Comparison of ENCODE assay signal across 27 mouse cellular contexts in genomic region chr1:127415896-127416295, GRCm38 (mm10).
"Had no signal": no experiment of that assay in that cellular context is flagged by ENCODE, and none has a peak within 500 bp of the region (broad histone marks: within the 10 kb centered on the region; RNA-seq: fewer than 3 reads in every experiment).

No protein-coding gene starts in this region.

- ATAC-seq: forebrain, embryonic 16.5 days; hindbrain, embryonic 16.5 days; inflammation-experienced regulatory T-cells, adult 6 months; intestine, embryonic 15.5 days; intestine, postnatal 0 days; liver, postnatal 0 days had no signal

- H3K4me2 ChIP-seq: hindbrain, embryonic 12.5 days; hindbrain, embryonic 14.5 days; intestine, embryonic 15.5 days; limb, embryonic 12.5 days; liver, embryonic 11.5 days; liver, embryonic 13.5 days; liver, embryonic 15.5 days had no signal

- H3K4me3 ChIP-seq: gastrocnemius, adult 2 months; heart, embryonic 10.5 days; hindbrain, embryonic 10.5 days; hindbrain, embryonic 12.5 days; intestine, embryonic 15.5 days; layer of hippocampus, adult 2 months; left cerebral cortex, adult 2 months; limb, embryonic 10.5 days; limb, embryonic 12.5 days; liver, embryonic 13.5 days; liver, embryonic 15.5 days had no signal

- DNase-seq: gastrocnemius, adult 2 months; gastrocnemius, postnatal 10 days; gastrocnemius, postnatal 25 days; heart, postnatal 4 days; kidney, adult 18-20 months; kidney, adult 8-10 months; kidney, postnatal 10 days; kidney, postnatal 25 days; kidney, postnatal 4 days; liver; liver, embryonic 13.5 days; liver, postnatal 0 days had no signal

- H3K27ac ChIP-seq: gastrocnemius, adult 2 months; heart, embryonic 10.5 days; hindbrain, embryonic 10.5 days; hindbrain, embryonic 12.5 days; hindbrain, embryonic 14.5 days; intestine, embryonic 15.5 days; layer of hippocampus, adult 2 months; left cerebral cortex, adult 2 months; limb, embryonic 10.5 days; limb, embryonic 12.5 days; liver, embryonic 13.5 days; liver, embryonic 15.5 days had no signal

- H3K9me3 ChIP-seq: heart, embryonic 10.5 days; hindbrain, embryonic 10.5 days; hindbrain, embryonic 12.5 days; intestine, embryonic 15.5 days; limb, embryonic 10.5 days; limb, embryonic 12.5 days; liver, embryonic 13.5 days; liver, embryonic 15.5 days had no signal

- H3K27me3 ChIP-seq: hindbrain, embryonic 12.5 days; intestine, embryonic 15.5 days; limb, embryonic 12.5 days; liver, embryonic 13.5 days; liver, embryonic 15.5 days had no signal

- H3K9ac ChIP-seq: hindbrain, embryonic 12.5 days; hindbrain, embryonic 14.5 days; intestine, embryonic 15.5 days; limb, embryonic 12.5 days; liver, embryonic 13.5 days; liver, embryonic 15.5 days; liver, postnatal 0 days had no signal

- H3K4me1 ChIP-seq: intestine, embryonic 15.5 days; limb, embryonic 12.5 days; liver, embryonic 13.5 days had no signal

- H3K36me3 ChIP-seq: liver, embryonic 13.5 days; liver, embryonic 15.5 days had no signal
